Mouse (Mus musculus): ENCODE results near the gene Hoxb3. TPM values are rescaled to one million over a fixed set of nuclear protein-coding genes. Genes with fewer than 3 reads are reported as not detected.

Hoxb3 gene
- polyA plus RNA-seq, 1 experiment, result 11.0 TPM

- TF ChIP-seq CTCF (IDR thresholded peaks at IDR 0.05; ENCODE audit: insufficient read depth, low read length) (no peak), POLR2A (IDR thresholded peaks at IDR 0.05; ENCODE audit: borderline replicate concordance, extremely low read depth, low read depth, low read length) (no peak)
- no peak for DNase-seq
- H3K4me3 ChIP-seq (replicated peaks; ENCODE audit: extremely low read depth, low read depth, low read length), result no peak overlapping the region
- WGBS, result 47% methylated on average over 21 of the region's 21 CpGs
- 0 out of 2 replicates have a peak, but pooled peaks cover 5% of the 10 kb centered on the region for H3K4me1 ChIP-seq (ENCODE audit: control insufficient read depth, insufficient read depth, low read length)
Observed at GRCm38 (mm10) chr11:96348141-96348928, 25.2 kb downstream of the Hoxb3 start.

GRCm38 (mm10) chr11:96348988-96349387 is 25.9 kb downstream of the Hoxb3 start:
- 62% methylated on average over 3 of the region's 3 CpGs for WGBS
- 0 out of 2 replicates have a peak, but pooled peaks cover 5% of the 10 kb centered on the region for H3K4me1 ChIP-seq (ENCODE audit: control insufficient read depth, insufficient read depth, low read length)
- no peak overlapping the region for H3K4me3 ChIP-seq (replicated peaks; ENCODE audit: extremely low read depth, low read depth, low read length)
- no peak for DNase-seq
- TF ChIP-seq POLR2A (IDR thresholded peaks at IDR 0.05; ENCODE audit: borderline replicate concordance, extremely low read depth, low read depth, low read length) (no peak), CTCF (IDR thresholded peaks at IDR 0.05; ENCODE audit: insufficient read depth, low read length) (no peak)

GRCm38 (mm10) chr11:96349491-96350340 is 26.6 kb downstream of the Hoxb3 start:
- TF ChIP-seq CTCF (IDR thresholded peaks at IDR 0.05; ENCODE audit: insufficient read depth, low read length) (no peak), POLR2A (IDR thresholded peaks at IDR 0.05; ENCODE audit: borderline replicate concordance, extremely low read depth, low read depth, low read length) (no peak)
- 0 out of 2 replicates have a peak, but pooled peaks cover 5% of the 10 kb centered on the region for H3K4me1 ChIP-seq (ENCODE audit: control insufficient read depth, insufficient read depth, low read length)
- no peak for DNase-seq
- 41% methylated on average over 14 of the region's 14 CpGs for WGBS
- no peak overlapping the region for H3K4me3 ChIP-seq (replicated peaks; ENCODE audit: extremely low read depth, low read depth, low read length)

GRCm38 (mm10) chr11:96350341-96350624 is 27.2 kb downstream of the Hoxb3 start, which contains the start of gene Hoxb2:
Gene Hoxb2 (plus strand): TSS chr11:96350525.
- H3K4me3 ChIP-seq (replicated peaks; ENCODE audit: extremely low read depth, low read depth, low read length), result no peak within 1 kb of the TSS
- WGBS, result 67% methylated on average over 2 of the region's 2 CpGs

GRCm38 (mm10) chr11:96350791-96351190 is 27.7 kb downstream of the Hoxb3 start:
- WGBS, result 85% methylated on average over 2 of the region's 2 CpGs
- H3K4me1 ChIP-seq (ENCODE audit: control insufficient read depth, insufficient read depth, low read length), result 0 out of 2 replicates have a peak, but pooled peaks cover 4% of the 10 kb centered on the region
- no peak for DNase-seq
- TF ChIP-seq CTCF (IDR thresholded peaks at IDR 0.05; ENCODE audit: insufficient read depth, low read length), result no peak
- no peak for TF ChIP-seq POLR2A (IDR thresholded peaks at IDR 0.05; ENCODE audit: borderline replicate concordance, extremely low read depth, low read depth, low read length)
- H3K4me3 ChIP-seq (replicated peaks; ENCODE audit: extremely low read depth, low read depth, low read length), result no peak overlapping the region

More at GRCm38 (mm10) chr11:96350341-96350624, 27.2 kb downstream of the Hoxb3 start, which contains the start of gene Hoxb2:
- no peak for DNase-seq
- TF ChIP-seq POLR2A (IDR thresholded peaks at IDR 0.05; ENCODE audit: borderline replicate concordance, extremely low read depth, low read depth, low read length), result no peak
- no peak for TF ChIP-seq CTCF (IDR thresholded peaks at IDR 0.05; ENCODE audit: insufficient read depth, low read length)
- 0 out of 2 replicates have a peak, but pooled peaks cover 5% of the 10 kb centered on the region for H3K4me1 ChIP-seq (ENCODE audit: control insufficient read depth, insufficient read depth, low read length)

GRCm38 (mm10) chr11:96351312-96351711 is 28.2 kb downstream of the Hoxb3 start:
- TF ChIP-seq CTCF (IDR thresholded peaks at IDR 0.05; ENCODE audit: insufficient read depth, low read length), result no peak
- no peak for TF ChIP-seq POLR2A (IDR thresholded peaks at IDR 0.05; ENCODE audit: borderline replicate concordance, extremely low read depth, low read depth, low read length)
- no peak overlapping the region for H3K4me3 ChIP-seq (replicated peaks; ENCODE audit: extremely low read depth, low read depth, low read length)
- DNase-seq, result no peak
- H3K4me1 ChIP-seq (ENCODE audit: control insufficient read depth, insufficient read depth, low read length), result 0 out of 2 replicates have a peak, but pooled peaks cover 3% of the 10 kb centered on the region
- WGBS, result 27% methylated on average over 11 of the region's 11 CpGs

- peak; percentile 59; the same call in 1 of the 2 replicates for TF ChIP-seq POLR2A (IDR thresholded peaks at IDR 0.05; ENCODE audit: borderline replicate concordance, extremely low read depth, low read depth, low read length)
- no peak for TF ChIP-seq CTCF (IDR thresholded peaks at IDR 0.05; ENCODE audit: insufficient read depth, low read length)
- Histone ChIP-seq H3K4me3 (replicated peaks; ENCODE audit: extremely low read depth, low read depth, low read length) (peak overlapping the region; percentile 71), H3K4me1 (ENCODE audit: control insufficient read depth, insufficient read depth, low read length) (0 out of 2 replicates have a peak, but pooled peaks cover 3% of the 10 kb centered on the region)
- DNase-seq, result no peak
- 2% methylated on average over 22 of the region's 22 CpGs for WGBS
Observed at GRCm38 (mm10) chr11:96351831-96352230, 28.7 kb downstream of the Hoxb3 start.

- TF ChIP-seq CTCF (IDR thresholded peaks at IDR 0.05; ENCODE audit: insufficient read depth, low read length), result no peak
- no peak for TF ChIP-seq POLR2A (IDR thresholded peaks at IDR 0.05; ENCODE audit: borderline replicate concordance, extremely low read depth, low read depth, low read length)
- peak; percentile 40 for DNase-seq
- Histone ChIP-seq H3K4me1 (ENCODE audit: control insufficient read depth, insufficient read depth, low read length) (0 out of 2 replicates have a peak, but pooled peaks cover 2% of the 10 kb centered on the region), H3K4me3 (replicated peaks; ENCODE audit: extremely low read depth, low read depth, low read length) (peak overlapping the region; percentile 71)
- under 1% methylated on average over 75 of the region's 75 CpGs for WGBS
Observed at GRCm38 (mm10) chr11:96352691-96353521, 29.8 kb downstream of the Hoxb3 start.

- Histone ChIP-seq H3K4me1 (ENCODE audit: control insufficient read depth, insufficient read depth, low read length) (no peaks in the 10 kb centered on the region), H3K4me3 (replicated peaks; ENCODE audit: extremely low read depth, low read depth, low read length) (peak overlapping the region; percentile 71)
- no peak for DNase-seq
- WGBS, result 17% methylated on average over 14 of the region's 14 CpGs
- no peak for TF ChIP-seq CTCF (IDR thresholded peaks at IDR 0.05; ENCODE audit: insufficient read depth, low read length)
- TF ChIP-seq POLR2A (IDR thresholded peaks at IDR 0.05; ENCODE audit: borderline replicate concordance, extremely low read depth, low read depth, low read length), result no peak
Observed at GRCm38 (mm10) chr11:96353522-96353841, 30.4 kb downstream of the Hoxb3 start.
